Mouse (Mus musculus) hindbrain, embryonic 15.5 days (tissue): ENCODE results near the gene Fut1. TPM values are rescaled to one million over a fixed set of nuclear protein-coding genes. Genes with fewer than 3 reads are reported as not detected.

ENCODE experiments used
- ATAC-seq: fragments of 200-750 bp; cut with Nextera tagmentation; 2 replicates; pipeline ENCODE4 v1.8.0; 2017; ENCODE audit warnings: low read depth, moderate number of reproducible peaks, moderate TSS enrichment; ENCODE audit not compliant: low FRiP score
- H3K27ac ChIP-seq: fragments of 300-500 bp; sonication (generic); replicated peaks from 2 replicates; pipeline ENCODE4 v1.5.1; 2015; ENCODE audit warnings: mild to moderate bottlenecking, inconsistent platforms
- H3K27me3 ChIP-seq: fragments of 300-500 bp; sonication (generic); 2 replicates; pipeline ENCODE4 v1.6.1; 2015; ENCODE audit warnings: control low read depth, inconsistent platforms
- H3K36me3 ChIP-seq: fragments of 300-500 bp; sonication (generic); 2 replicates; pipeline ENCODE4 v1.6.1; 2015; ENCODE audit warnings: control low read depth, inconsistent platforms
- H3K4me1 ChIP-seq: fragments of 300-500 bp; sonication (generic); replicated peaks from 2 replicates; pipeline ENCODE4 v1.6.1; 2015; ENCODE audit warnings: control low read depth, inconsistent platforms
- H3K4me2 ChIP-seq: fragments of 300-500 bp; sonication (generic); 2 replicates; pipeline ENCODE4 v1.6.1; 2015; ENCODE audit warnings: moderate library complexity, mild to moderate bottlenecking, inconsistent platforms
- H3K4me3 ChIP-seq: fragments of 300-500 bp; sonication (generic); 2 replicates; pipeline ENCODE4 v1.5.1; 2015; ENCODE audit warnings: mild to moderate bottlenecking, inconsistent platforms
- H3K9ac ChIP-seq: fragments of 300-500 bp; sonication (generic); 2 replicates; pipeline ENCODE4 v1.6.1; 2015; ENCODE audit warnings: inconsistent platforms
- H3K9me3 ChIP-seq: fragments of 300-500 bp; sonication (generic); 2 replicates; pipeline ENCODE4 v1.6.1; 2016; ENCODE audit warnings: control low read depth, inconsistent platforms
- WGBS: fragments of 180-500 bp; shearing (Covaris S2); methylation state at CpG from one replicate; pipeline ENCODE4 v1.1.7; 2015; 5-methylcytosine and 5-hydroxymethylcytosine counted together
- polyA plus RNA-seq: library from polyadenylated mRNA; unstranded; fragments of >200 nt; fragmentation: Nextera tagmentation; extraction: Ambion mirVana; gene quantifications from 2 replicates; pipeline ENCODE4 v1.2.1, GENCODE M21; 2015

Fut1 gene
- polyA plus RNA-seq, 1 experiment from 2014 or later: not detected

DNA sequence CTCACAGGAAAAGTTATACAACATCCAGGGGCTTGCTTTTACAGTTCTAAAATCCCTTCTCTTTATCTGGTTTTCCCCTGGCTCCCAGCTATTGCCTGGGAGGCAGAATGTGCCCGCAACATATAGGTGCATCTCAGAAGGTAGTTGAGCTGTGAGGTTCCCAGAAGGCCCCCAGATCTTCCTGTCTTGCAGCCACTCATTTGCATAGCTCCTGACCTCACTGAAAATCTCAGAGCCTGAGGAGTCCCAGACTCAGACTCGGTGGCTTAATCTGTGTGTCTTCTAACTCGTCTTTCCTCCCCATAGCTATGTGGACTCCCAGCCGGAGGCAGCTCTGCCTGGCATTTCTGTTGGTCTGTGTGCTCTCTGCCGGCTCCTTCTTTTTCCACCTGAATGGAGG, 1.2 kb downstream of the Fut1 start:
- 72% methylated on average over 5 of the region's 5 CpGs for WGBS
- Histone ChIP-seq H3K9me3 (no peaks in the 10 kb centered on the region), H3K9ac (no peak overlapping the region), H3K4me3 (no peak overlapping the region), H3K27me3 (peaks cover 36% of the 10 kb centered on the region), H3K4me1 (peaks cover 7% of the 10 kb centered on the region), H3K27ac (no peak overlapping the region), H3K4me2 (no peak overlapping the region), H3K36me3 (no peaks in the 10 kb centered on the region)
- no peak for ATAC-seq

DNA sequence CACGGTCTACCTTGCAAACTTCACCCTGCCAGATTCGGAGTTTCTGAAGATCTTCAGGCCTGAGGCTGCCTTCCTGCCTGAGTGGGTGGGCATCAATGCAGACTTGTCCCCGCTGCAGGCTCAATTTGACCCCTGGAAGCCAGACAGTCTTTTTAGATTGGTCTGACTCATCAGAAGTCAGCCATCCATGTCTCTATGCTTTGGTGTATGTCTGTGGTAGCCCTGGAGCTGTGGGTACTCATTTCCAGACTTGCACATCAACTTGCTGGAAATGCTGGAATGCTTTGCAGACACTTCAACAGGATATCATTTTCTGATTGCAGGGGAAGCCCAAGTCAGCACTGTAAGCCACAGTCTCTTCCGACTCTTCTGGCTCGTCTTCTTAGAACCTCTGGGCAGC, 2.5 kb downstream of the Fut1 start:
- WGBS: 86% methylated on average over 5 of the region's 5 CpGs
- Histone ChIP-seq H3K36me3 (no peaks in the 10 kb centered on the region), H3K9ac (no peak overlapping the region), H3K27ac (no peak overlapping the region), H3K4me2 (no peak overlapping the region), H3K4me1 (peaks cover 7% of the 10 kb centered on the region), H3K4me3 (no peak overlapping the region), H3K27me3 (peaks cover 36% of the 10 kb centered on the region), H3K9me3 (no peaks in the 10 kb centered on the region)
- ATAC-seq: no peak

GRCm38 (mm10) chr7:45621443-45621842, 4.4 kb downstream of the Fut1 start, which contains the start of gene Izumo1:
Gene Izumo1 (plus strand): TSS chr7:45621811.
- Histone ChIP-seq H3K9ac (no peak within 1 kb of the TSS), H3K9me3 (no peaks in the 10 kb centered on the region), H3K4me2 (peak within 1 kb of the TSS; percentile 13; the same call in 1 of the 2 replicates), H3K27ac (no peak within 1 kb of the TSS), H3K36me3 (no peaks in the 10 kb centered on the region), H3K4me1 (peaks cover 7% of the 10 kb centered on the region), H3K4me3 (no peak within 1 kb of the TSS), H3K27me3 (peaks cover 30% of the 10 kb centered on the region)
- no peak for ATAC-seq
- WGBS: 30% methylated on average over 9 of the region's 9 CpGs

- Histone ChIP-seq H3K27me3 (peaks cover 11% of the 10 kb centered on the region), H3K27ac (no peak overlapping the region), H3K4me1 (peaks cover 12% of the 10 kb centered on the region), H3K9me3 (no peaks in the 10 kb centered on the region), H3K9ac (no peak overlapping the region), H3K4me2 (no peak overlapping the region), H3K4me3 (no peak overlapping the region), H3K36me3 (no peaks in the 10 kb centered on the region)
- 95% methylated on average over 11 of the region's 11 CpGs for WGBS
- no peak for ATAC-seq
Observed at GRCm38 (mm10) chr7:45623507-45623906, 6.4 kb downstream of the Fut1 start.

- Histone ChIP-seq H3K27ac (no peak overlapping the region), H3K4me3 (no peak overlapping the region), H3K9ac (no peak overlapping the region), H3K4me1 (peaks cover 16% of the 10 kb centered on the region), H3K9me3 (no peaks in the 10 kb centered on the region), H3K36me3 (no peaks in the 10 kb centered on the region), H3K4me2 (no peak overlapping the region), H3K27me3 (no peaks in the 10 kb centered on the region)
- WGBS: 88% methylated on average over 3 of the region's 3 CpGs
- ATAC-seq: no peak
Observed at GRCm38 (mm10) chr7:45624718-45625117, 7.6 kb downstream of the Fut1 start.

GRCm38 (mm10) chr7:45625481-45625880, 8.4 kb downstream of the Fut1 start:
- Histone ChIP-seq H3K9me3 (no peaks in the 10 kb centered on the region), H3K27ac (no peak overlapping the region), H3K4me3 (no peak overlapping the region), H3K36me3 (no peaks in the 10 kb centered on the region), H3K4me1 (peaks cover 20% of the 10 kb centered on the region), H3K4me2 (no peak overlapping the region), H3K9ac (no peak overlapping the region), H3K27me3 (no peaks in the 10 kb centered on the region)
- WGBS: 93% methylated on average over 8 of the region's 8 CpGs
- no peak for ATAC-seq

DNA sequence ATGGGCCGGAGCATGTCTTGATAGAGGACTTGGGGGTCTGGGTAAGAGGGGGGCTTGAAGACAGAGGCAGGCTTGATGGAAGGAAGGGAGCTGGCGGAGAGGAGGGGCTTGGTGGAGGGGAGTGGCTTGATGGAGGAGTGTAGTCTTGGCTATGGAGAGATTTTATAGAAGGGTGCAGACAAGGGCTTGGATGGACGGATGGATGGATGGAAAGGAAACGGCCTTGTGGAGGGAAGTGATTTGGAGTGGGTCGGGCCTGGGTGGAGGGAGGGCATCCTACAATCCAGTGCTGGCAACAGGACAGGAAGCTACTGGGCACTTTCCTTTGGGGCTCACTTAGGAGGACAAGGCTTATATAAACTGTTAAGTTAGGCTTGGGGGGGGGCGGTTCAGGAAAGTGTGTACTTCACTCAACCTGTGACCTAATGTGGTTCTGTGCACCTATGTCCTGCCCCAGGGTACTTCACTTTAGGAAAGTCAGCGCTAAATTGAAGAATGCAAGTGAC, 9.5 kb downstream of the Fut1 start:
- Histone ChIP-seq H3K27me3 (no peaks in the 10 kb centered on the region), H3K36me3 (no peaks in the 10 kb centered on the region), H3K4me1 (peaks cover 20% of the 10 kb centered on the region), H3K9ac (no peak overlapping the region), H3K4me2 (no peak overlapping the region), H3K9me3 (no peaks in the 10 kb centered on the region), H3K27ac (no peak overlapping the region), H3K4me3 (no peak overlapping the region)
- 89% methylated on average over 7 of the region's 7 CpGs for WGBS
- ATAC-seq: no peak

DNA sequence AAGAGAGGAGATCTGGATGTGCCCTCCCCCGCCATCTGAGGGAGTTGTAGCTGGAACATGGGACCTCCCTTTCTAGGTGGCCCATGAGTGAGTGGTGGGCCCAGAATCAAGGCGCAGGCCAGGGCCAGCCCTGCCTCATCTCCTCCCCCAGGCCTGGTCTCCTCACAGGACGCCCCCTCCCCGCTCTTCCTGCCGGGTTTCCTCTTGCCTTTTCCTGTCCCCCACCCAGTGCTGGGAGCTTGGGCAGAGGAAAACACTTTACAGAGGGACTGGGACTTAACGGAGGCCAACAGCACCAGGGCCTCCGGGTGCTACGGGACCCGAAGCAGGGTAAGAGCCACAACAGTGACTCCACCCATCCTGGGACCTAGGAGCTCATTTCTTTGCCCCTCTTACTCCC, 10.2 kb downstream of the Fut1 start, which contains the start of gene Rasip1:
TSS of gene Rasip1 (plus strand) at position 228 of the 400 bp plus-strand sequence.
- H3K27ac ChIP-seq: peak within 1 kb of the TSS; percentile 89

GRCm38 (mm10) chr7:45628364-45629294, 11.5 kb downstream of the Fut1 start:
- 0 out of 2 replicates have a peak, but pooled peaks cover 7% of the 10 kb centered on the region for H3K27me3 ChIP-seq
- under 1% methylated on average over 92 of the region's 105 CpGs for WGBS
- H3K4me2 ChIP-seq: peak overlapping the region; percentile 99
- ATAC-seq: peak; percentile 90
- H3K36me3 ChIP-seq: no peaks in the 10 kb centered on the region
- peaks cover 28% of the 10 kb centered on the region for H3K4me1 ChIP-seq
- peak overlapping the region; percentile 88 for H3K9ac ChIP-seq
- H3K4me3 ChIP-seq: peak overlapping the region; percentile 61
- no peaks in the 10 kb centered on the region for H3K9me3 ChIP-seq
- peak overlapping the region; percentile 89 for H3K27ac ChIP-seq

More for the DNA sequence above, 10.2 kb downstream of the Fut1 start, which contains the start of gene Rasip1:
- no peak for ATAC-seq
- Histone ChIP-seq H3K9me3 (no peaks in the 10 kb centered on the region), H3K27me3 (0 out of 2 replicates have a peak, but pooled peaks cover 4% of the 10 kb centered on the region), H3K4me2 (peak within 1 kb of the TSS; percentile 99), H3K9ac (peak within 1 kb of the TSS; percentile 88), H3K36me3 (no peaks in the 10 kb centered on the region), H3K4me1 (peaks cover 22% of the 10 kb centered on the region), H3K4me3 (peak within 1 kb of the TSS; percentile 61)
- WGBS: 90% methylated on average over 9 of the region's 9 CpGs

DNA sequence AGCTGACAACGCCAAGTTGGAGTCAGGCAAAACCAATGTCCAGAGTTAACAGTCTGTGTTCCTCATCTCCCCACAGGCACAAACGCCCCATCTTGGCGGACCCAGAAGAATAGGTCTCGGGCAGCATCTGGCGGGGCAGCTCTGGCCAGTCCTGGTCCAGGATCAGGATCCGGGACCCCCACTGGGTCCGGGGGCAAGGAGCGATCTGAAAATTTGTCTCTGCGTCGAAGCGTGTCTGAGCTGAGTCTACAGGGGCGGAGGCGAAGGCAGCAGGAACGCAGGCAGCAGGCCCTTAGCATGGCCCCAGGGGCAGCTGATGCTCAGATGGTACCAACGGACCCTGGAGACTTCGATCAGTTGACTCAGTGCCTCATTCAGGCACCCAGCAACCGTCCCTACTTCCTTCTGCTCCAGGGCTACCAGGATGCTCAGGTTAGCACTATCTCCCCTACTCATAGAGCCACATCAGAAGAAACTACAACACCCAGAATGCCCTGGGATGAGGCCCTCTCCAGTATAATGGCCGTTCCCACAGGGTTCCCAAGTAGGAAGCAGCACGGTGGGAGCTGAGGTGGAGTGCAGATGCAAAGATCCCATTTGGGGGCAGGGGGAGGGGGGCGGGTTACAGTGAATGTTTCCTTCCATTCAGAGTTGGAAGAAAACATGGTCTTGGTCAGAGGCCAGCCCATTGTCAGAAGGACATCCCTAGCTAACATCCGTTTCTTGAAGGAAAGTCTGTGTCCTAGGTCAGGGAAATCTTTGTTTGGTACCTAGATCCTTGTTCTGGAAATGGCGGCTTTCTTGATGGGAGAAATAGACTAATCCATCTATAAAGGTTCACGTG, 13.2 kb downstream of the Fut1 start:
- ATAC-seq: no peak
- H3K27ac ChIP-seq: no peak overlapping the region
- no peak overlapping the region for H3K9ac ChIP-seq
- no peak overlapping the region; the same call in 1 of the 2 replicates for H3K4me2 ChIP-seq
- no peaks in the 10 kb centered on the region for H3K36me3 ChIP-seq
- no peaks in the 10 kb centered on the region for H3K9me3 ChIP-seq
- H3K4me3 ChIP-seq: no peak overlapping the region
- peaks cover 28% of the 10 kb centered on the region for H3K4me1 ChIP-seq
- 68% methylated on average over 23 of the region's 23 CpGs for WGBS
- 0 out of 2 replicates have a peak, but pooled peaks cover 7% of the 10 kb centered on the region for H3K27me3 ChIP-seq

GRCm38 (mm10) chr7:45632499-45632898, 15.4 kb downstream of the Fut1 start:
- 19% methylated on average over 35 of the region's 35 CpGs for WGBS
- peak overlapping the region; percentile 21 for H3K9ac ChIP-seq
- peak overlapping the region; percentile 20 for H3K4me3 ChIP-seq
- H3K4me2 ChIP-seq: peak overlapping the region; percentile 50
- H3K9me3 ChIP-seq: no peaks in the 10 kb centered on the region
- H3K27ac ChIP-seq: no peak overlapping the region
- H3K27me3 ChIP-seq: 0 out of 2 replicates have a peak, but pooled peaks cover 7% of the 10 kb centered on the region
- ATAC-seq: no peak
- peaks cover 24% of the 10 kb centered on the region for H3K4me1 ChIP-seq
- peaks cover 6% of the 10 kb centered on the region for H3K36me3 ChIP-seq
